Mouse (Mus musculus) lung, postnatal 0 days (tissue): ENCODE measurements around the gene Wdr25. TPM values are rescaled to one million over a fixed set of nuclear protein-coding genes. Genes with fewer than 3 reads are reported as not detected.

Experiments
- ATAC-seq: fragments of 200-750 bp; cut with Nextera tagmentation; 2 replicates; pipeline ENCODE4 v1.8.0; 2017; ENCODE audit warnings: moderate library complexity
- DNase-seq: peaks from one replicate; pipeline ENCODE4 v3.0.0-alpha.2; 2016; ENCODE audit warnings: low spot score
- H3K27ac ChIP-seq: fragments of 300-500 bp; sonication (generic); 2 replicates; pipeline ENCODE4 v1.5.1; 2014; ENCODE audit warnings: antibody characterized with exemption, mild to moderate bottlenecking, low read length, mixed read lengths
- H3K27me3 ChIP-seq: fragments of 300-500 bp; sonication (generic); replicated peaks from 2 replicates; pipeline ENCODE4 v1.6.1; 2014; ENCODE audit warnings: low read length, mixed read lengths; ENCODE audit not compliant: insufficient read depth
- H3K36me3 ChIP-seq: fragments of 300-500 bp; sonication (generic); 2 replicates; pipeline ENCODE4 v1.6.1; 2014; ENCODE audit warnings: low read length, mixed read lengths; ENCODE audit not compliant: insufficient read depth
- H3K4me1 ChIP-seq: fragments of 300-500 bp; sonication (generic); 2 replicates; pipeline ENCODE4 v1.6.1; 2014; ENCODE audit warnings: antibody characterized with exemption, low read depth, low read length, mixed read lengths; ENCODE audit not compliant: insufficient read depth
- H3K4me2 ChIP-seq: fragments of 300-500 bp; sonication (generic); replicated peaks from 2 replicates; pipeline ENCODE4 v1.6.1; 2014; ENCODE audit warnings: low read depth, mild to moderate bottlenecking, low read length, moderate library complexity, mixed read lengths
- H3K4me3 ChIP-seq: fragments of 300-500 bp; sonication (generic); 2 replicates; pipeline ENCODE4 v1.5.1; 2014; ENCODE audit warnings: low read depth, low read length
- H3K9ac ChIP-seq: fragments of 300-500 bp; sonication (generic); replicated peaks from 2 replicates; pipeline ENCODE4 v1.6.1; 2014; ENCODE audit warnings: low read depth, mild to moderate bottlenecking
- H3K9me3 ChIP-seq: fragments of 300-500 bp; sonication (generic); 2 replicates; pipeline ENCODE4 v1.6.1; 2016; ENCODE audit warnings: low read length, mixed read lengths
- CTCF ChIP-seq: IDR thresholded peaks from 2 replicates; pipeline ENCODE4 v1.5.1; 2016; ENCODE audit warnings: antibody characterized with exemption, mild to moderate bottlenecking
- EP300 ChIP-seq: IDR thresholded peaks from 2 replicates; pipeline ENCODE4 v1.6.1; 2016; ENCODE audit warnings: antibody characterized with exemption, mild to moderate bottlenecking, control low read depth
- WGBS: fragments of 180-500 bp; shearing (Covaris S2); extraction: QIAGEN DNeasy Blood & Tissue Kit; methylation state at CpG from one replicate; pipeline ENCODE4 v1.1.7; 2014; 5-methylcytosine and 5-hydroxymethylcytosine counted together
- polyA plus RNA-seq: library from polyadenylated mRNA; unstranded; fragments of >200 nt; fragmentation: Nextera tagmentation; extraction: Ambion mirVana; gene quantifications from 2 replicates; pipeline ENCODE4 v1.2.1, GENCODE M21; 2015

Wdr25 gene
- polyA plus RNA-seq, 1 experiment from 2014 or later, result 4.8 TPM

DNA sequence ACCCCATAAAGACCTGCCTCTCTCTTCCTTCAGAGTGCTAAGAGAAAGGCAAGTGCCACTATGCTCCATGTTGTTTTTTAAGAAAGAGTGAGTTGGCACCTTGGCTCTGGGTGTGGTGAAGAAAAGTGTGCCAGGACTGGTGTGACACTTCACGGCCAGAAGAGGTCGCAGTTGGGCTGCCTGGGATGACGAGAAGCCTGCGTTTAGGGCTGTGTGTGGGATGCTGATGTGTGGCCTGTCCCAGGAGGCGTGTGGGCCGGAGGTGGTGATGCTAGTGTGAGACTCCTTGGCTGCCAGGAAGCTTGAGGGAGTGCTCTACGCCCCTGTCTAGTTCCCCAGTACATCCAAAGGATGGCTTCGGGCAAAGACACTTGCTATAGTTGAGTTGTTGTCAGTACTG is 9.5 kb downstream of the Wdr25 start:
- H3K4me2 ChIP-seq, result no peak overlapping the region
- no peaks in the 10 kb centered on the region for H3K9me3 ChIP-seq
- TF ChIP-seq EP300 (no peak), CTCF (peak; percentile 87)
- no peaks in the 10 kb centered on the region for H3K4me1 ChIP-seq
- WGBS, result 21% methylated on average over 8 of the region's 8 CpGs
- peak; percentile 64 for DNase-seq
- no peak overlapping the region for H3K27ac ChIP-seq
- ATAC-seq, result peak; percentile 43
- H3K9ac ChIP-seq, result no peak overlapping the region
- no peak overlapping the region for H3K4me3 ChIP-seq
- no peaks in the 10 kb centered on the region for H3K27me3 ChIP-seq
- no peaks in the 10 kb centered on the region for H3K36me3 ChIP-seq

DNA sequence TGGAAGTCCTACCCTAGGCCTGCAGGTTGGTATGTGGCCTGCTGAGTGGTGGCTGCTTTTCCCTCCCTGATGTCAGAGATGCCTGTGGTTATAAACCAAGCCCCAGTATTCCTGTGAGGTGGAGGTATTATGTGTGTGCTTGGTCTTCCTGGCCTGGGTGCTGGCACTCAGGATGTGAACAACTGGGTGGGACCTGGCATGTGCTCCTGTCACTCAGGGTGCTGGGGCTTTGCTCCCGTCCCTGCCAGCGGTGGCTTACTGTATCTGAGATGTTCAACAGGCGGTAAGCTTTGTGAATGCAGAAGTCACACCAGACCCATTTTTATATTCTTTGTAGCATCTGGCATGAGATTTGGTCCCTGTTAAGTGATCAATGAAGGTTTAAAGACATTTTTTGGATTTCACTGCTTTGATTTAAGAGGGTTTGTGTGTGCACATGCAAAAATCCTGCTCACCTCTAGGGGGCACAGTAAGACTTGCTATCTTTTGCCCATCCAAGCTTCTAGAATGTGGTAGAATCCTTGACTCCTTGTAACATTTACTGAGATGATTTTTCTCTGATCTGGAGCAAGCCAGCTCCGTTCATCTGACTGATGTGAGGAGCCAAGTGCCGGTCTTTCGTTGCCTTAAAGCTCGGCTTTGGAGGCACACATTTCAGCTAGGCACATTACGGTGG is 10.3 kb downstream of the Wdr25 start:
- Histone ChIP-seq H3K4me3 (no peak overlapping the region), H3K27me3 (no peaks in the 10 kb centered on the region), H3K4me1 (no peaks in the 10 kb centered on the region), H3K9me3 (no peaks in the 10 kb centered on the region), H3K27ac (no peak overlapping the region), H3K4me2 (no peak overlapping the region), H3K36me3 (no peaks in the 10 kb centered on the region), H3K9ac (no peak overlapping the region)
- TF ChIP-seq EP300 (no peak), CTCF (peak; percentile 81)
- DNase-seq, result peak; percentile 85
- ATAC-seq, result no peak
- 67% methylated on average over 8 of the region's 8 CpGs for WGBS

DNA sequence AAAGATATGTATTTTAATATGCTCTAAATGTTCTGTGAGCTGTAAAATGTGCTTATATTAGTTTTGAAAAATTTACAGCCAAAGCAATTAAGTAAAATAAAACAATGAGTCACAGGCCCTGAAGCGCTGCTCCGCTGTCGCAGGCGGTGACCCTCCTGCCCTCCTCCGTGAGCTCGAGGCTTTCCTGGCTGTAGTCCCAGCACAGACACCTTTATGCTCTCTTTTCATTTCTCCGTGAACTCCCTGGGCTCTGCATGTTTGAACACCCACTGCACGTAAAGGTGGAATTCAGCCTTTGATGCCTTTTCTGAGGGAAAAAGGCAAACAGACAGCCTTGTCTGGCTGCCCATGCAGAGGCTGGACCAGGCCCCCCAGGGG is 10.8 kb downstream of the Wdr25 start:
- WGBS, result 50% methylated on average over 8 of the region's 8 CpGs
- Histone ChIP-seq H3K27me3 (no peaks in the 10 kb centered on the region), H3K4me2 (no peak overlapping the region), H3K36me3 (no peaks in the 10 kb centered on the region), H3K9me3 (no peaks in the 10 kb centered on the region), H3K9ac (no peak overlapping the region), H3K4me1 (no peaks in the 10 kb centered on the region), H3K27ac (no peak overlapping the region), H3K4me3 (no peak overlapping the region)
- TF ChIP-seq EP300 (no peak), CTCF (no peak)
- DNase-seq (no peak), ATAC-seq (no peak)

DNA sequence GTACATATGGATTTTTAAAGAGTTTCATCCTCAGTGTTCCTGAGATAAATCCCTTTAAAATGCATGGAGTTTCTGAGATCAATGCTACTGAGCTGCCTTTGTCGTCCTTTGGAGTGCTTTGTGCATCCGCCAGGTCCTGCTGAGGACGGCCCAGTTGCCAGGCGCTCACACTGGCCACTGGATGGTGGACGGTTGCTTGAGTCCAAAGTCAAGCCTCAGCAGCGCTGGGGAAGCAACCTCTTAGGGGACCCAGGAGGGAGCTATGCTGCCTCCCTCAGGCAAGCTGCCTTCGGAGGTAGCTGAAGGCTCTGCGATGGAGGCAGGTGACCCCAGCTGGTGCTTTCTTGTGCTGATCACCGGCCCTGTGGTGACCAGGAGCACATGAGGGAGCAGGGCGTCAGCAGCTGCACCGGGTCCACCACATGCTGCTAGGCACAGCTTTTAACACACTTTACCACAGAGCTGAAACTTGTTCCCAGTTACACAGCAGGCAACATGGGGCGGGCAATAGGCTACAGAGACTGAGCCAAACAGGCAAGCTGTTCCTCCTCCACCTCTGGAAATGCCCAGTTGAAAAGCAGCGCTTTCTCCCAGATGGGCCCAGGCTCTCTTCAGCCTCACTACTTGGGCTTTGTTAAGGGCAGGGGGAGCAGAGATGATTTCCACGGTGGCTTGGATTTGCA is 12.3 kb downstream of the Wdr25 start:
- TF ChIP-seq EP300, result no peak
- TF ChIP-seq CTCF, result no peak
- no peak overlapping the region for H3K9ac ChIP-seq
- H3K9me3 ChIP-seq, result no peaks in the 10 kb centered on the region
- no peak overlapping the region for H3K4me3 ChIP-seq
- no peak overlapping the region for H3K4me2 ChIP-seq
- no peaks in the 10 kb centered on the region for H3K36me3 ChIP-seq
- no peaks in the 10 kb centered on the region for H3K4me1 ChIP-seq
- DNase-seq (no peak), ATAC-seq (no peak)
- H3K27me3 ChIP-seq, result no peaks in the 10 kb centered on the region
- no peak overlapping the region for H3K27ac ChIP-seq
- 73% methylated on average over 14 of the region's 14 CpGs for WGBS

DNA sequence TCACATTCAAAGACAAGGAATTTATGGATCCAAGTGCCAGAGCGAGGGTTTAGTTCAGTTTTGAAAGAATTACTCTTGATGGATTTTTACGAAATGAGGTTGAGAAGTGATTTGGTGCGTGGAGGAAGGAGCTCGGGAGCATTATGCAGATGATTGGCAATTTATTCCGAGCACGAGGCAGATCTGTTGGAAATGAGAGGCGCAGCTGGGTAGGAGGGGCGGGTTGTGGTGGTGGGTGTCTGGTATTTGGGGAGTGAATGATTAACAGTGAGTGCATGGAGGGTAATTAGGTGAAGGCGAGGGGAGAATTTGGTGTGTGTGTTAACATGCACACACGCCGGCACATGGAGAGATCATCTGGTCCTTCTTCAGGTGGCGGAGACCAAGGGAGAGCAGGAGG is 13.0 kb downstream of the Wdr25 start:
- Histone ChIP-seq H3K36me3 (no peaks in the 10 kb centered on the region), H3K4me2 (no peak overlapping the region), H3K9me3 (no peaks in the 10 kb centered on the region), H3K4me1 (no peaks in the 10 kb centered on the region), H3K27ac (no peak overlapping the region), H3K4me3 (no peak overlapping the region), H3K27me3 (no peaks in the 10 kb centered on the region), H3K9ac (no peak overlapping the region)
- no peak for ATAC-seq
- TF ChIP-seq EP300 (no peak), CTCF (no peak)
- no peak for DNase-seq
- WGBS, result 78% methylated on average over 12 of the region's 12 CpGs

DNA sequence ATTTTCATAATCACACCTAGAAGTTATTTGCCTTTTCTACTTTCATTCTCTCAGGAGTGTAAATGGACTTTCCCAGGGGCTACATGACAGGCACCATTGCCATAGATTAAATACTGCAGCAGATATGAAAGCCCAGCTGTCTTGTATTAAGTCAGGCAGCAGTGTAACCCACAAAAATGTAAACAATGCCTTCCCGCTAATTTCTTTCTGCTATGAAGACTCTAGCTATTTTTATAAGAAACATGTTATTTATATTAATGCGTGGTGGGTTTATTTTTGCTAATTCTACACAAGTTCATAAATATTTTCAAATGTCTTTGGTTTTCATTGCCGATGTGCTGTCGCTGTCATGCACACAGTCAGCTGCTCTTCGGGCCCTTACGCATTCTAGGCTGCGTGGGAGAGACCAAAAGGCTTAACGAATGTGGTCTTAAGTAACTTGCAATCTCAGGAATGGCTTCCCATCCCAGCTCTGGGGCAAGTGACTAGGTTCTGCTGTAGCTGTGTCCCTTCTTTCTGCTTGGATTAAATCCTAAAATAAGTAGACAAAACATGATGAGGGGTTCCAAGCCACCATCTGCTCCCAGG is 16.5 kb downstream of the Wdr25 start:
- ATAC-seq, result no peak
- Histone ChIP-seq H3K27me3 (no peaks in the 10 kb centered on the region), H3K9me3 (no peaks in the 10 kb centered on the region), H3K4me3 (no peak overlapping the region), H3K27ac (no peak overlapping the region), H3K4me1 (no peaks in the 10 kb centered on the region), H3K9ac (no peak overlapping the region), H3K4me2 (no peak overlapping the region), H3K36me3 (no peaks in the 10 kb centered on the region)
- DNase-seq, result no peak
- TF ChIP-seq CTCF (no peak), EP300 (no peak)
- 60% methylated on average over 8 of the region's 8 CpGs for WGBS
